Mouse (Mus musculus) C2C12 (cell line): ENCODE results near the gene Sh3glb2.

ENCODE experiments used
- CTCF ChIP-seq: IDR thresholded peaks from one replicate; pipeline ENCODE4 v1.5.1; 2011; ENCODE audit not compliant: control insufficient read depth, insufficient read depth, insufficient read length
- USF1 ChIP-seq: IDR thresholded peaks from one replicate; pipeline ENCODE4 v1.6.1; 2011; ENCODE audit warnings: low read depth, mild to moderate bottlenecking, control low read depth, moderate library complexity

- no peak for TF ChIP-seq CTCF
- TF ChIP-seq USF1: no peak
Measured at GRCm38 (mm10) chr2:30345971-30346676, 13.0 kb downstream of the Sh3glb2 start.
